Mouse (Mus musculus) small intestine, adult 2 months (tissue): ENCODE data around the gene Cyth3.

Experiments used
- CTCF ChIP-seq: fragments of 200-500 bp; IDR thresholded peaks from 2 replicates; pipeline ENCODE4 v1.5.1; 2012; ENCODE audit warnings: low read depth, mild to moderate bottlenecking, control low read depth, inconsistent platforms, low read length, moderate library complexity, mixed read lengths; ENCODE audit not compliant: insufficient replicate concordance, insufficient read length; ENCODE audit errors: extremely low read depth
- POLR2A ChIP-seq: fragments of 200-500 bp; IDR thresholded peaks from 2 replicates; pipeline ENCODE4 v1.6.1; 2012; ENCODE audit warnings: low read depth, mild to moderate bottlenecking, control low read depth, inconsistent platforms, low read length, moderate library complexity

DNA sequence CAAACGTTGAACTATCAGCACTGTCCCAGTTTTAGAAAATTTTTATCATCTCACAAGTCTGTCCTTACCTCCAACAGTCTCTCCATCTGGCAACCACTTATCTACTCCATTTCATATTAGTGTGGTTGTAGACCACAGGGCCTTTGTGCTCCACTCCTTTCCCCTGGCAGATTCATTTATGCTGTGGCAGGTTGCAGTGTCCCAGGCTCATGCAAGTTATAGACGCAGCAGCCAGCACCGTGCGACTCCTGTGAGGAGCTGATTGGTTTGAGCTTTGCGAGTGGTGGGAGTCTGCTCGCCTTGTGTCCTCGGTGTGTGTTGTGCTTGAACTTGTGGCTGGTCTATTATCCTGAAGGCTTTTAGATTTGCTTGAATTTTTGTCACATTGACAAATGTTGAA is 17.6 kb downstream of the Cyth3 start:
- TF ChIP-seq CTCF (no peak), POLR2A (no peak)
